Mouse (Mus musculus): ENCODE results near the gene Msl2. TPM values are rescaled to one million over a fixed set of nuclear protein-coding genes. Genes with fewer than 3 reads are reported as not detected.

The Msl2 gene
- total RNA-seq, 4 experiments from 2014 or later: 26.3 to 30.8 (median 29.6) TPM

DNA sequence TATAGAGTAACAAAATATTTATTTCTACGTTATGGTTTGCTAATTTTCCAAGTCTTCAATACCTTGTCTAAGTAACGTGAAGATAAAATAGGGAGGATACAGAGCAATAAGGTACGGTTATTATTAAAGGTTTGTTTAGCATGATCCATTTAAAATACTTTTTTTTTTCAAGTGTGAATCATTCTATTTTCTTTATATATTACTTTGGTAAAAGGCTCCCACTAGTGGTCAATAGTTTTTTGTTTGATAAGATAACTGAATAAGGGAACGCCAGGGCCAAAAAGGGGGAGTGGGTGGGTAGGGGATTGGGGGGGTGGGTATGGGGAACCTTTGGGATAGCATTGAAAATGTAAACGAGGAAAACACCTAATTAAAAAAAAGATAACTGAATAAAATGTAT, 79.0 kb downstream of the Msl2 start:
- DNase-seq (ENCODE audit: low spot score in 2 of 2): no peak

Other genes with a start within 250 kb of the Msl2 start
- 10 to 100 TPM; 55.7 to 66.5 (median 62.8) TPM for gene Pccb, start 39.2 kb upstream of the Msl2 start, total RNA-seq (2022)
- 100 to 1,000 TPM; 149 to 175 (median 166) TPM for gene Ppp2r3a, start 177.7 kb downstream of the Msl2 start, total RNA-seq (2022)

All from gastrocnemius, adult 8-10 months (tissue).